Mouse (Mus musculus): Measurements from ENCODE around the gene Zdhhc1.

GRCm38 (mm10) chr8:105533439-105533838, 36.7 kb upstream of the Zdhhc1 start:
- TF ChIP-seq CTCF (IDR thresholded peaks at IDR 0.05; ENCODE audit: insufficient read depth, low read depth, low read length) (no peak), POLR2A (IDR thresholded peaks at IDR 0.05; ENCODE audit: insufficient read depth, low read depth, low read length) (no peak)

Data from olfactory bulb, adult 2 months (tissue).